Mouse (Mus musculus) heart, adult 2 months (tissue): ENCODE measurements around the gene Romo1.

Experiments
- CTCF ChIP-seq: fragments of 200-600 bp; IDR thresholded peaks from 2 replicates; pipeline ENCODE4 v1.8.1; 2022; ENCODE audit warnings: antibody characterized with exemption, mild to moderate bottlenecking, moderate library complexity
- EP300 ChIP-seq: fragments of 200-500 bp; IDR thresholded peaks from 2 replicates; pipeline ENCODE4 v1.6.1; 2011; ENCODE audit warnings: low read depth, low read length, control low read depth; ENCODE audit not compliant: insufficient read depth
- POLR2A ChIP-seq: fragments of 200-500 bp; IDR thresholded peaks from 2 replicates; pipeline ENCODE4 v1.6.1; 2011; ENCODE audit warnings: mild to moderate bottlenecking, low read depth, low read length, control low read depth; ENCODE audit not compliant: insufficient read depth

DNA sequence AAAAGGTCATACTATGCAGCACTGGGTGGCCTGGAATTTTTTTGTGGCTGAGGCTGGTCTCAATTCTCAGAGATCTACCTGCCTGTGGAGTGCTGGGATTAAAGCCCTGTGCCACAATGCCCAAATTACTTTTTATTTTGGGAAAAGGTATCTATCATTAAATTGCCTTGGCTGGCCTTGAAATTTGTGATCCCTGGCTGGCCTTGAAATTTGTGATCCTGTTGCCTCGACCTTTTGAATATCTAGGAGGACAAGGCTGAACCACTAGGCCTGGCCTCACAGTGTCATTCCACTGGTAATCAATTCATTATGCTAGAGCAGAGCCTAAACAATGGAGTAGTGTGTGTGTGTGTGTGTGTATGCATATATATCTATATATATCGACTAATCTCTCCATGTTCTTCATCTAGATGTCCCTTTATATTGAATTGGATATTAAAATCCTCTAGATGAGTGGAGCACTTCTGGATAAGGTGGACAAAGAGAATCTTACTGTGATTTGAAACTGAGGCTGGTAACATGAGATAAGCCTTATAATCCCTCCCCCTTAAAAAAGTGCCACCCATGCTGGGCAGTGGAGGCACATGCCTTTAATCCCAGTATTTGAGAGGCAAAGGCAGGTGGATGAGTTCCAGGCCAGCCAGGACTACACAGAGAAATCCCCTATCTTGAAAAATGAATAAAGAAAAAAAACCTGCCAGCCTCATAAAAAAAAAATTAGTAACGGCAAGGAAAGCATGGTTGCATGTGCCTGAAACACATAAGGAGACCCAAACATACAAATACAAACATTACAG is 49.4 kb downstream of the Romo1 start:
- TF ChIP-seq CTCF (no peak), EP300 (no peak), POLR2A (no peak)
